Mouse (Mus musculus): ENCODE measurements around the gene Ubxn1.

GRCm38 (mm10) chr19:8838041-8838730, 33.1 kb upstream of the Ubxn1 start:
- TF ChIP-seq CTCF (IDR thresholded peaks at IDR 0.05; ENCODE audit: low read depth) (no peak), EP300 (IDR thresholded peaks at IDR 0.05; ENCODE audit: low read depth) (no peak)

Data from liver, embryonic 14.5 days (tissue).